Mouse (Mus musculus) left cerebral cortex, postnatal 10 days (tissue): ENCODE measurements at regions not wholly inside any gene's neighbourhood (a gene's known extent, or its start where the extent isn't known, plus 50 kb on each side); places are given as distances from the start of the nearest gene placed in this dataset.

Experiments used
- DNase-seq, 2 experiments: peaks; one replicate each; pipeline ENCODE4 v3.0.0; 2021 to 2022; ENCODE audit warnings: low spot score in 2 of 2, mixed read lengths in 1 of 2; ENCODE audit errors: extremely low spot score in 1 of 2
- intact Hi-C: fragments of 180-260 bp; cut with DNase I; formaldehyde crosslinking; loops from one replicate; pipeline ENCODE4 v1.15.1; 2025

GRCm38 (mm10) chr5:91302943-91303342, 99.9 kb downstream of the Btc start:
- intact Hi-C loops: no loop called here
- DNase-seq: no peak

GRCm38 (mm10) chr5:91303702-91304101, 99.1 kb downstream of the Btc start:
- intact Hi-C loops: no loop called here
- DNase-seq: no peak

GRCm38 (mm10) chr5:91307031-91307430, 95.8 kb downstream of the Btc start:
- intact Hi-C loops: loop anchor here (2.0 to 5.0 kb wide), 2 partner anchors 330 to 354 kb away; no protein-coding TSS in a partner anchor
- no peak for DNase-seq
